Mouse (Mus musculus) hindbrain, embryonic 16.5 days (tissue): Measurements from ENCODE around the gene Mast4. TPM values are rescaled to one million over a fixed set of nuclear protein-coding genes. Genes with fewer than 3 reads are reported as not detected.

ENCODE experiments used
- ATAC-seq: fragments of 200-750 bp; cut with Nextera tagmentation; 2 replicates; pipeline ENCODE4 v1.8.0; 2017; ENCODE audit warnings: moderate TSS enrichment, moderate library complexity
- H3K27ac ChIP-seq: fragments of 300-500 bp; sonication (generic); 2 replicates; pipeline ENCODE4 v1.5.1; 2014; ENCODE audit warnings: low read depth, mild to moderate bottlenecking, control low read depth, low read length, moderate library complexity
- H3K27me3 ChIP-seq: fragments of 300-500 bp; sonication (generic); replicated peaks from 2 replicates; pipeline ENCODE4 v1.6.1; 2014; ENCODE audit warnings: low read length; ENCODE audit not compliant: control insufficient read depth, insufficient read depth
- H3K36me3 ChIP-seq: fragments of 300-500 bp; sonication (generic); 2 replicates; pipeline ENCODE4 v1.6.1; 2014; ENCODE audit warnings: mild to moderate bottlenecking, low read length, moderate library complexity, mixed read lengths; ENCODE audit not compliant: control insufficient read depth, insufficient read depth
- H3K4me1 ChIP-seq: fragments of 300-500 bp; sonication (generic); 2 replicates; pipeline ENCODE4 v1.6.1; 2014; ENCODE audit warnings: low read depth, low read length; ENCODE audit not compliant: control insufficient read depth, insufficient read depth
- H3K4me2 ChIP-seq: fragments of 300-500 bp; sonication (generic); 2 replicates; pipeline ENCODE4 v1.6.1; 2014; ENCODE audit warnings: mild to moderate bottlenecking, low read length, control low read depth, moderate library complexity
- H3K4me3 ChIP-seq: fragments of 300-500 bp; sonication (generic); 2 replicates; pipeline ENCODE4 v1.5.1; 2014; ENCODE audit warnings: mild to moderate bottlenecking, low read length, control low read depth, moderate library complexity
- H3K9ac ChIP-seq: fragments of 300-500 bp; sonication (generic); 2 replicates; pipeline ENCODE4 v1.6.1; 2014; ENCODE audit warnings: low read depth, mild to moderate bottlenecking, control low read depth, low read length, moderate library complexity
- H3K9me3 ChIP-seq: fragments of 300-500 bp; sonication (generic); 2 replicates; pipeline ENCODE4 v1.6.1; 2014; ENCODE audit warnings: mild to moderate bottlenecking, low read length, moderate library complexity; ENCODE audit not compliant: control insufficient read depth
- WGBS: fragments of 180-500 bp; shearing (Covaris S2); extraction: QIAGEN DNeasy Blood & Tissue Kit; methylation state at CpG from one replicate; pipeline ENCODE4 v1.1.7; 2014; 5-methylcytosine and 5-hydroxymethylcytosine counted together
- polyA plus RNA-seq: library from polyadenylated mRNA; unstranded; fragments of >200 nt; fragmentation: Nextera tagmentation; extraction: Ambion mirVana; gene quantifications from 2 replicates; pipeline ENCODE4 v1.2.1, GENCODE M21; 2015

The Mast4 gene
- polyA plus RNA-seq, 1 experiment from 2014 or later: 24.6 TPM

DNA sequence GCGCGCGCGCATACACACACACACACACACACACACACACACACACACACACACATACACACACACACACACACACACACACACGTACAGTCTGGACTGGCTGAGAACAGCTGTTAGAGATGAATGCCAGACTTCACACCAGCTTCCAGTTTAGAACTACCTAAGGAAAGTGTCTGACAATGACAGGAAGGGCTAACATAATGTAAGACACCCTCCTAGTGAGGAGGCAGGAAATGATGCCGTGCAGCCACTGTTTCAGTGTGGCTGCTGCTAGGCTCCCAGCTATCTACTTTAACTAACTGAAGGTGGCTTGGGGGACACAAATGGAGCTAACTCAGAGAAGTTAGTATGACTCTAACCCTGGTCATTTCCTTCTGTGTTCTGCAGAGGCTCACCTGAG lies 251.4 kb downstream of the Mast4 start:
- 74% methylated on average over 2 of the region's 6 CpGs for WGBS
- no peaks in the 10 kb centered on the region for H3K9me3 ChIP-seq
- no peak for ATAC-seq
- no peak overlapping the region for H3K4me2 ChIP-seq
- H3K27me3 ChIP-seq: no peaks in the 10 kb centered on the region
- no peak overlapping the region for H3K4me3 ChIP-seq
- H3K36me3 ChIP-seq: no peaks in the 10 kb centered on the region
- no peak overlapping the region for H3K27ac ChIP-seq
- no peak overlapping the region for H3K9ac ChIP-seq
- H3K4me1 ChIP-seq: no peaks in the 10 kb centered on the region

- H3K4me1 ChIP-seq: no peaks in the 10 kb centered on the region
- no peak for ATAC-seq
- H3K9me3 ChIP-seq: no peaks in the 10 kb centered on the region
- no peak overlapping the region for H3K27ac ChIP-seq
- H3K36me3 ChIP-seq: no peaks in the 10 kb centered on the region
- H3K4me3 ChIP-seq: no peak overlapping the region
- no peak overlapping the region for H3K9ac ChIP-seq
- no peaks in the 10 kb centered on the region for H3K27me3 ChIP-seq
- no peak overlapping the region for H3K4me2 ChIP-seq
- 71% methylated on average over 4 of the region's 4 CpGs for WGBS
Observed at GRCm38 (mm10) chr13:103079806-103080205, 254.5 kb downstream of the Mast4 start.

GRCm38 (mm10) chr13:103078815-103079214 lies 255.5 kb downstream of the Mast4 start:
- Histone ChIP-seq H3K4me2 (no peak overlapping the region), H3K36me3 (no peaks in the 10 kb centered on the region), H3K27ac (no peak overlapping the region), H3K9ac (no peak overlapping the region), H3K27me3 (no peaks in the 10 kb centered on the region), H3K9me3 (no peaks in the 10 kb centered on the region), H3K4me3 (no peak overlapping the region), H3K4me1 (no peaks in the 10 kb centered on the region)
- 94% methylated on average over 6 of the region's 6 CpGs for WGBS
- ATAC-seq: no peak

- no peak overlapping the region for H3K4me3 ChIP-seq
- 80% methylated on average over 4 of the region's 4 CpGs for WGBS
- H3K9ac ChIP-seq: no peak overlapping the region
- no peaks in the 10 kb centered on the region for H3K9me3 ChIP-seq
- no peaks in the 10 kb centered on the region for H3K27me3 ChIP-seq
- H3K4me1 ChIP-seq: no peaks in the 10 kb centered on the region
- ATAC-seq: no peak
- H3K36me3 ChIP-seq: no peaks in the 10 kb centered on the region
- no peak overlapping the region for H3K4me2 ChIP-seq
- H3K27ac ChIP-seq: no peak overlapping the region
Observed at GRCm38 (mm10) chr13:103073461-103073860, 260.8 kb downstream of the Mast4 start.

GRCm38 (mm10) chr13:103071783-103072182 lies 262.5 kb downstream of the Mast4 start:
- WGBS: 84% methylated on average over 3 of the region's 3 CpGs
- no peak for ATAC-seq
- H3K27ac ChIP-seq: no peak overlapping the region

GRCm38 (mm10) chr13:103067581-103068166 lies 266.6 kb downstream of the Mast4 start:
- Histone ChIP-seq H3K27ac (no peak overlapping the region), H3K27me3 (no peaks in the 10 kb centered on the region), H3K9ac (no peak overlapping the region), H3K9me3 (no peaks in the 10 kb centered on the region), H3K4me2 (no peak overlapping the region), H3K36me3 (no peaks in the 10 kb centered on the region), H3K4me1 (no peaks in the 10 kb centered on the region), H3K4me3 (no peak overlapping the region)
- no peak for ATAC-seq
- 44% methylated on average over 7 of the region's 7 CpGs for WGBS

More at GRCm38 (mm10) chr13:103071783-103072182, 262.5 kb downstream of the Mast4 start:
- Histone ChIP-seq H3K4me2 (no peak overlapping the region), H3K36me3 (no peaks in the 10 kb centered on the region), H3K4me1 (no peaks in the 10 kb centered on the region), H3K27me3 (no peaks in the 10 kb centered on the region), H3K4me3 (no peak overlapping the region), H3K9me3 (no peaks in the 10 kb centered on the region), H3K9ac (no peak overlapping the region)

- H3K9me3 ChIP-seq: no peaks in the 10 kb centered on the region
- WGBS: 48% methylated on average over 7 of the region's 7 CpGs
- H3K4me2 ChIP-seq: no peak overlapping the region
- H3K27me3 ChIP-seq: no peaks in the 10 kb centered on the region
- H3K27ac ChIP-seq: no peak overlapping the region
- no peaks in the 10 kb centered on the region for H3K4me1 ChIP-seq
- H3K36me3 ChIP-seq: no peaks in the 10 kb centered on the region
- no peak overlapping the region for H3K9ac ChIP-seq
- no peak for ATAC-seq
- no peak overlapping the region for H3K4me3 ChIP-seq
Observed at GRCm38 (mm10) chr13:103065437-103065836, 268.9 kb downstream of the Mast4 start.

- Histone ChIP-seq H3K4me2 (no peak overlapping the region), H3K9me3 (no peaks in the 10 kb centered on the region), H3K27ac (no peak overlapping the region), H3K4me1 (peaks cover 5% of the 10 kb centered on the region), H3K36me3 (no peaks in the 10 kb centered on the region), H3K9ac (no peak overlapping the region), H3K4me3 (no peak overlapping the region), H3K27me3 (no peaks in the 10 kb centered on the region)
- WGBS: 46% methylated on average over 2 of the region's 2 CpGs
- no peak for ATAC-seq
Observed at GRCm38 (mm10) chr13:103061680-103062079, 272.6 kb downstream of the Mast4 start.

GRCm38 (mm10) chr13:103059995-103060652 lies 274.2 kb downstream of the Mast4 start:
- no peaks in the 10 kb centered on the region for H3K36me3 ChIP-seq
- H3K27me3 ChIP-seq: no peaks in the 10 kb centered on the region
- no peak overlapping the region for H3K27ac ChIP-seq
- H3K4me2 ChIP-seq: peak overlapping the region; percentile 40
- no peak overlapping the region for H3K9ac ChIP-seq
- no peak overlapping the region for H3K4me3 ChIP-seq
- peak; percentile 49; the same call in 1 of the 2 replicates for ATAC-seq
- 39% methylated on average over 11 of the region's 11 CpGs for WGBS
- H3K9me3 ChIP-seq: no peaks in the 10 kb centered on the region
- H3K4me1 ChIP-seq: peaks cover 5% of the 10 kb centered on the region
